Mouse (Mus musculus): ENCODE data around the gene Samd4. TPM values are rescaled to one million over a fixed set of nuclear protein-coding genes. Genes with fewer than 3 reads are reported as not detected.

Gene Samd4
- total and polyA plus RNA-seq, 2 experiments from 2014 or later = 5.1 to 16.0 TPM

DNA sequence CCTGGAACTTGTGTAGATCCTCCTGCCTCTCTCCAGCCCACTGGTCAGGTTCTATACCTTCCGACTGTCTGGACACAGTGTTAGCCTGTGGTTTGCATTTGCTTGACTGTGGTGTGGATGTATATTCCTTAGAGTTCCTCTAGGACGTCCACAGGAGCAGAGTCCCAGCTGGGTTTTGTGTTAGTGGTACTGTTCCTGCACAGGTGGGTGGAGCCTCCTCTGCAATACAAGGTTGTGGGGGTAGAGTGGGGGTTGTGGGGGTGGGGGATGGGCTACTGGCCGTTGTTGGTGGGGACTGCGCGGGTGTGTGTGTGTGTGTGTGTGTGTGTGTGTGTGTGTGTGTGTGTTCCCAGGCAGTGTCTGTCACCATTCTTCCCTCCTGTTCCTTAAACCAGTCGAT lies 58.4 kb downstream of the Samd4 start:
- Histone ChIP-seq H3K27ac (ENCODE audit: low read depth, low read length) (peak overlapping the region; percentile 62), H3K4me2 (ENCODE audit: low read depth, low read length, poor library complexity, severe bottlenecking) (no peak overlapping the region), H3K4me1 (ENCODE audit: insufficient read depth, low read length) (peaks cover 4% of the 10 kb centered on the region; the same call in 1 of the 2 replicates), H3K9me3 (ENCODE audit: low read length) (no peaks in the 10 kb centered on the region), H3K27me3 (ENCODE audit: insufficient read depth, low read length) (no peaks in the 10 kb centered on the region), H3K9ac (replicated peaks; ENCODE audit: low read length, poor library complexity, severe bottlenecking) (no peak overlapping the region), H3K36me3 (ENCODE audit: insufficient read depth, low read length) (no peaks in the 10 kb centered on the region), H3K4me3 (ENCODE audit: low read depth, low read length) (no peak overlapping the region)
- TF ChIP-seq CTCF (IDR thresholded peaks at IDR 0.05) = no peak
- peak; percentile 41 for ATAC-seq (ENCODE audit: low FRiP score)
- 43% methylated on average over 6 of the region's 6 CpGs for WGBS
- no peak for DNase-seq (ENCODE audit: low spot score)

DNA sequence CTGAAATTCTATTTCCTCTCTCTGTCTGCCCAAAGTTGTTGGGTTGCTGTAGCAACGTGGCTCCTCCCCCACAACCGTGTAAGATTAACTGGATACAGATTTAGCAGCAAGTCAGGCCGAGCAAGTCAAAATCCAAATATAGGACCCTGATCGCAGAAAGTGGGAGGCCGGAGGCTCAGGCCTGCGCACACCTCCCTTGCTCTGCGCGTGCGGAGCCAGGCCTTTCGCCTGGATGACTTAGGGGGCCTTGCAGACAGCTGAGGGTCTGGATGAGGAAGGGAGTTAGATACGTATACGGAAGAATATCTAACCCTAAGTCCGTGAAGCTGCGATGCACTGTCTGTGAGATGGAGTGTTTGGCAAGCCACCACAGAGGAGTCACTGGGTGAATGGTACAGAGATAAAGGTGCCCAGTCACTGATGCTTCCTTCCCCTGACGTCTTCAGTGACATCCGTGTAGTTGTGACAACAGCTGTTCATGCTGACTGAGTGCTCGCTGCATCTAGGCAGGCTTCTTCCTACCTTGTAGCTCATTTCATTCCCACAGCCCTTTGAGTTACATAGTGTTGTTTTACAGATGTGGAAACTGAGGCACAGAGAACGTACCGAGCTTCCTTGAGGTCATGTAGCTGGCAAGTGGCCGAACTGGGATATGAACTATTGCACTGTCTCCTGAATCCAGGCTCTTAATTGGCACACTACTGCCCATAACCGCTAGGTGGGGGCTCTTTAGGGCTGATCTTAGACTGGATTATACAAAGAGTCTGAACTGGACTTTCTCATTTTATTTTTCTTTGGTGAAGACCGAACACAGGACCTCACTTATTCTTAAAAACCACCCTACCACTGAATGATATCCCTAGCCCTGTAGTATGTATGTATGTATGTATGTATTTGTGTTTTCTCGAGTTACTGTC lies 59.5 kb downstream of the Samd4 start:
- H3K4me2 ChIP-seq (ENCODE audit: low read depth, low read length, poor library complexity, severe bottlenecking) = peak overlapping the region; percentile 42
- peaks cover 4% of the 10 kb centered on the region; the same call in 1 of the 2 replicates for H3K4me1 ChIP-seq (ENCODE audit: insufficient read depth, low read length)
- ATAC-seq (ENCODE audit: low FRiP score) (peak; percentile 70), DNase-seq (ENCODE audit: low spot score) (peak; percentile 46)
- H3K36me3 ChIP-seq (ENCODE audit: insufficient read depth, low read length) = no peaks in the 10 kb centered on the region
- no peak overlapping the region for H3K9ac ChIP-seq (replicated peaks; ENCODE audit: low read length, poor library complexity, severe bottlenecking)
- no peaks in the 10 kb centered on the region for H3K9me3 ChIP-seq (ENCODE audit: low read length)
- H3K27ac ChIP-seq (ENCODE audit: low read depth, low read length) = peak overlapping the region; percentile 62
- TF ChIP-seq CTCF (IDR thresholded peaks at IDR 0.05) = peak; percentile 23; the same call in 1 of the 2 replicates
- no peaks in the 10 kb centered on the region for H3K27me3 ChIP-seq (ENCODE audit: insufficient read depth, low read length)
- no peak overlapping the region for H3K4me3 ChIP-seq (ENCODE audit: low read depth, low read length)
- 53% methylated on average over 23 of the region's 23 CpGs for WGBS

DNA sequence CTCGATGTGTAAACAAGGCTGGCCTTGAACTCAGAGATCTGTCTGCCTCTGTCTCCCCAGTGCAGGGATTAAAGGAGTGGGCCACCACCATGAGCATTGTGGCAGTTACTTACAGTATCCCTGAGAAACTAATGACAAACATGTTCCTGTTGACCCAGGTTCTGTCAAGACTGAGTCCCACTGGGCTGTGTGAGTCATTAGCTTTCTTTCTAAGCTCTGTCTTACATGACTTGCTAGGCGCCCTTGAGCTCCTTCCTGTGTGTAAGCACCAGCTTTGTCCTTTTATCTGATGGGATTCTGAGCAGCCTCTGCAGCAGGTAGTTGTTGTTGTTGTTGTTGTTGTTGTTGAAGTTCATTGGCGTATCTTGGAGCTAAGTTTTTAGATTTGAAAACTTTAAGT lies 61.8 kb downstream of the Samd4 start:
- no peak overlapping the region for H3K4me2 ChIP-seq (ENCODE audit: low read depth, low read length, poor library complexity, severe bottlenecking)
- DNase-seq (ENCODE audit: low spot score) (no peak), ATAC-seq (ENCODE audit: low FRiP score) (no peak)
- H3K4me1 ChIP-seq (ENCODE audit: insufficient read depth, low read length) = peaks cover 4% of the 10 kb centered on the region; the same call in 1 of the 2 replicates
- H3K9me3 ChIP-seq (ENCODE audit: low read length) = no peaks in the 10 kb centered on the region
- 85% methylated on average over 3 of the region's 3 CpGs for WGBS
- no peak for TF ChIP-seq CTCF (IDR thresholded peaks at IDR 0.05)
- H3K36me3 ChIP-seq (ENCODE audit: insufficient read depth, low read length) = no peaks in the 10 kb centered on the region
- H3K4me3 ChIP-seq (ENCODE audit: low read depth, low read length) = no peak overlapping the region
- H3K27ac ChIP-seq (ENCODE audit: low read depth, low read length) = no peak overlapping the region
- H3K9ac ChIP-seq (replicated peaks; ENCODE audit: low read length, poor library complexity, severe bottlenecking) = no peak overlapping the region
- no peaks in the 10 kb centered on the region for H3K27me3 ChIP-seq (ENCODE audit: insufficient read depth, low read length)

DNA sequence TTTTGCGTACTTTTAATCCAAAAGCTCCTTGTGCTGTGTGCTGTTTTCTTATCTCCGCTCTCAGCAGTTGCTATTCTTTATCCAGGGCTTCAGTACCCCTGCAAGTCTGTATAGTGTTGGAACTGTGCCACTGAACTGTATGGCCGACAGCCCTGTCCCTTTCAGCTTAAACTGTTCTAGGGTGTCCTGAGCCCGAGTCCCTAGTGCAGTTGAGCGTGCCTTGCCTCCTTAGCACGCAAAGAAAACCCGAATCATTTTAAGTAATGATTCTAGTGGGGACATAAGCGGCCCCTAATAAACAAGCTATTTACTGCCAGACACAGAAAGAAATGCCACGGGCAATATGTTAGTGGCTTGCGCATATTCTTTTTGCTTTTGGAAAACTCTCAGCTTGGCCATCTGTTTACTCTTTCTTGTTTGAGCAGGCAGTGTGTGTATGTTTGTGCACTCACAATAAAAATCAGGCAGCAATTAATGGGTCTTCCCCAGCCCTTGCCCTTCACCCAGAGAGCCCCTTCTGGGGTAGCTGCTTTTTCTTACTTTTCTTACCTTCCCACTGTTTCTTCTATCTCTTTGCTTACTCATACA lies 63.3 kb downstream of the Samd4 start:
- no peak overlapping the region for H3K4me2 ChIP-seq (ENCODE audit: low read depth, low read length, poor library complexity, severe bottlenecking)

DNA sequence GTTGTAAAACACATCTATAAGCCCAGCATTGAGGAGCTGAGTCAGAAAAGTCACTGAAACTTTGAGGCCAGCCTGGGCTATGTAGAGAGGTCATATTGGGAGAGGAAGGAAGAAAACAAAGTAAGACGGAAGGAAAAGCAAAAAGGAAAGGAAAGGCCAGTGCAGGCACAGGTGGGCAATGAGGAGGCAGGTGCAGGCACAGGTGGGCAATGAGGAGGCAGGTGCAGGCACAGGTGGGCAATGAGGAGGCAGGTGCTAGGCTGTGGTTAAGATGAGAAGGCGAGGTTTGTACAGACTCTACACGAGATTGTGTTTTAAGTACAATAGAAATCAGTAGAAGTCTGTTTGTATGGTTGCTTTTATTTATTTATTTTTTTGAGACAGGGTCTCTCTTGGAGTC lies 65.0 kb downstream of the Samd4 start:
- ATAC-seq (ENCODE audit: low FRiP score) = no peak
- H3K9ac ChIP-seq (replicated peaks; ENCODE audit: low read length, poor library complexity, severe bottlenecking) = no peak overlapping the region

More for the DNA sequence above, 63.3 kb downstream of the Samd4 start:
- Histone ChIP-seq H3K9ac (replicated peaks; ENCODE audit: low read length, poor library complexity, severe bottlenecking) (no peak overlapping the region), H3K27ac (ENCODE audit: low read depth, low read length) (no peak overlapping the region), H3K4me1 (ENCODE audit: insufficient read depth, low read length) (peaks cover 4% of the 10 kb centered on the region; the same call in 1 of the 2 replicates), H3K4me3 (ENCODE audit: low read depth, low read length) (no peak overlapping the region), H3K36me3 (ENCODE audit: insufficient read depth, low read length) (no peaks in the 10 kb centered on the region), H3K27me3 (ENCODE audit: insufficient read depth, low read length) (no peaks in the 10 kb centered on the region), H3K9me3 (ENCODE audit: low read length) (no peaks in the 10 kb centered on the region)
- 66% methylated on average over 10 of the region's 10 CpGs for WGBS
- no peak for ATAC-seq (ENCODE audit: low FRiP score)
- TF ChIP-seq CTCF (IDR thresholded peaks at IDR 0.05) = no peak
- no peak for DNase-seq (ENCODE audit: low spot score)

More for the DNA sequence above, 65.0 kb downstream of the Samd4 start:
- 95% methylated on average over 3 of the region's 3 CpGs for WGBS
- Histone ChIP-seq H3K27ac (ENCODE audit: low read depth, low read length) (no peak overlapping the region), H3K27me3 (ENCODE audit: insufficient read depth, low read length) (no peaks in the 10 kb centered on the region), H3K4me1 (ENCODE audit: insufficient read depth, low read length) (no peaks in the 10 kb centered on the region), H3K4me2 (ENCODE audit: low read depth, low read length, poor library complexity, severe bottlenecking) (no peak overlapping the region), H3K36me3 (ENCODE audit: insufficient read depth, low read length) (no peaks in the 10 kb centered on the region), H3K4me3 (ENCODE audit: low read depth, low read length) (no peak overlapping the region), H3K9me3 (ENCODE audit: low read length) (no peaks in the 10 kb centered on the region)
- no peak for TF ChIP-seq CTCF (IDR thresholded peaks at IDR 0.05)
- no peak for DNase-seq (ENCODE audit: low spot score)

Data from midbrain, postnatal 0 days (tissue).